Mouse (Mus musculus) layer of hippocampus, adult 9-11 months (tissue): ENCODE measurements around the gene Ppdpf.
"Not testable (repeated sequence)": the region's sequence is repeated elsewhere in the genome, so short reads cannot be mapped to it uniquely, and the experiment has no call there.

Experiments
- DNase-seq: peaks from one replicate; pipeline ENCODE4 v3.0.0; 2022

Gene Ppdpf

DNA sequence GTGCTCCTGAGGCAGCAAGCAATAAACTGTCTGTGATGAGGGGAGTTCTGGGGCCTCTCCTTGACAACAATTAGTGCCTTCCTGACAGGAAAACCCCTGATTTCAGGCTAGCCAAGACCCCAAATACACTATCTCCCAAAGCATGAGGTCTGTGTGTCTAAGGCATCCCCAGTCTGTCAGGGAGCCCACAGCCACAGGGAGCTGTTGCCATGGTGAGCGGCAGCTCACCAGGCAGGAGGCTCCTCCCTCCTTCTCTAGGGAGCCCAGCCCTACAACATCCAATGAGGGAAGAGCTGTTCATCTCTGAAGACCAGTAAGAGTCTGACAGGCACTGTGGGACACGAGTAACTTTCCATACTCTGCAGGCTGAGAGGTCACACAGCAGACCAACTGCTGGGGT, 27.3 kb upstream of the Ppdpf start:
- DNase-seq: peak; percentile 91

DNA sequence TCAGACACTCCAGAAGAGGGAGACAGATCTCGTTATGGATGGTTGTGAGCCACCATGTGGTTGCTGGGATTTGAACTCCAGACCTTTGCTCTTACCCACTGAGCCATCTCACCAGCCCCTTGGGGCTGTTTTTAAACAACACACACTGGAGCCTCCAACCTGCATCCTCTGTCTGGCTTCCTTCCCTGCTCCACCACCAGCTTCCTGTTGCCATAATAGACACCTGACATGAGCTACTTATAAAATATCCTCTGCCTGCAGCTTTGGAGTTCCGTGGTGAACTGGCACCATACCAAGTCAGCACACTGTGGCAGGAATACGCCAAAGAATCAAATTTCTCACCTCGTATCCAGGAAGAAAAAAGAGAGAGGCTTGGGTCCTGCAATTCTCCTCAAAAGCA, 26.2 kb upstream of the Ppdpf start:
- DNase-seq: no peak

DNA sequence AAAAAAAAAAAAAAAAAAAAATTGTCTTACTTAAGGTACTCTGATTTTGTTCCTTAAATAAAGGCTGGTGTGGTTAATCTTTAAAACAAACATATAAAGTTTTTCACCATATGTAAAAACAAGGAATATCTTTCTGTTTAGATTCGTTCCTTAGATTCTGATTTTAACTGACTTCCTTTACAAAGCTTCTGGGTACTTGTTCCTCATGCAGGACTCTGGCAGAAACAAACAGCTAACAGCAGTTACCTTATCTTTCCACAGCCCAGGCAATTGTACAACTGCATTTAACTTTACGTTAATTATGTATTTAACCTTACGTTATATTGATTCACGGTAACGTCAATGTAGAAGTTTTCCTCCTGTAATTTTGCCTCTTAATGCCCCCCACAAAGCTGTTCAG, 20.6 kb upstream of the Ppdpf start:
- DNase-seq: no peak

DNA sequence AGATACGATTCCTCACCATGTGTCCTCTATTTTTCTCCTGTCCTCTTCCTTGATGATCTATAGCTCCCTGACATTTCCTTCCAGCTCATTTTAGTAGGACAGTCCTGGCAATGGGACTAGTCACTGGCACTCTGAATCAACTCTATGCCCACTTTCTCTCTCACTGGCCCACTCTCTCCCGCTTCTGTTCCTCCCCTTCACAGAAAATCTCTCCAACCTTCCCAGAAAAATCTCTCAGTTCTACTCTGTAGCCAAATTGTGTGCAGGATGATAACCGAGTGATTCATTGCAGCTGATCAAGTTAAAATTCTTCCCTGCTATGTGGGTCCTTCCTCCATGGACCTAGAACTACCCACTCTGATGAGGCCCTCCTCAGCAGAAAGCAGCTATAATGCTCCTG, 12.4 kb upstream of the Ppdpf start:
- DNase-seq: no peak

DNA sequence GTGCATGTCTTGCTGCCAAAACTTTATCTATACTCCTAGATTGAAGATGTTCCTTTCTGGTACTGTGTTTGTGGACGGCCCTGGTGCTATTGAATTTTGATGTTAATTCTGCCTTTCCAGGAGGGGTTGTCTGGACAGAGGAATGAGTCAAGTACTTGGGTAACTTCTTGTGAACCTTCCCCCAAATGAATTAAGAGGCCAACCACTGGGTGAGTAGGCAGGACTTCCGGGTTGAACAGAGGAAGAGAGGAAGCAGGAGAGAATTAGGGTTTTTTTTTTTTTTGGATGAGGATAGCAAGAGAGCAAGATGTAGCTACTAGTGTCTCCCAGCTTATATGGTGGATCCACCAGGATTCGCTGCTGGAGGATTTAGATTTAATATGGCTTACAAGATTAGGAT, 9.0 kb upstream of the Ppdpf start:
- DNase-seq: no peak

DNA sequence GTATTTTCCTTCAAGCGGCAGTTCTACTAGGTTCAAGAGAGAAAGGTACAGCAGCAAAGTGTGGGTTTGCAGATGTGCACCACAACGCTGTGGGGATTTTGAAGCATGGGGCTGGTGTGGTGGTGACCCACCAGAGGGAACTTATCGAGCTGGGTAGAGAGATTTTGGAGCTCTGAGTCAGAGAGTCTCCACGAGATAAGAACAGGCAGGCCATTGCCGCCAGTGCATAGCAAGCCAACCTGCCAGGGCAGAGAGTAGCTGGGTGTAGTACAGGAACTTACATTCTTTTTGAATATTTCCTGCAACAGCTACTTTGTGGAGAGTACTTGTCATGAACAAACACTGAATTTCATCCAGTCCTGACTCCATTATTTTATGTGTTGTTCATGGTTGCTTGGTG, 8.6 kb upstream of the Ppdpf start:
- DNase-seq: no peak

DNA sequence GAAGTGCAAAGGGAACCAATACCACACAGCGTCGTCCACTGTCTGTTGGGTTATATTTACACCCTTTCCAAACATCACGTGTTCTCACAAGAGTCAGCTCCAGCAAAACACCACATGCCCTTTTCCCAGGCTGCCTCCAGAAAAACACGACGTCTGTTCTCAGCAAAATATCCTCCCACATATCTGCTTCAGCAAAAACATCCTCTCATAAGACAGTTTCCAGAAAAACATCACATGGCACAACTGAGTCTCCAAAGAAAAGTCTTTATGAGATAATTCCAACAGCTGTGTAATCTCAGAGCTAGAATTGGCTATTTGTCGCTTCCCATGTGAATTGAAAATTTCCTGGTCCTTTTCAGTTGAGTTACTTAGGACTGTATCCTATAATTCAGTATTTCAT, 6.1 kb upstream of the Ppdpf start:
- no peak for DNase-seq

DNA sequence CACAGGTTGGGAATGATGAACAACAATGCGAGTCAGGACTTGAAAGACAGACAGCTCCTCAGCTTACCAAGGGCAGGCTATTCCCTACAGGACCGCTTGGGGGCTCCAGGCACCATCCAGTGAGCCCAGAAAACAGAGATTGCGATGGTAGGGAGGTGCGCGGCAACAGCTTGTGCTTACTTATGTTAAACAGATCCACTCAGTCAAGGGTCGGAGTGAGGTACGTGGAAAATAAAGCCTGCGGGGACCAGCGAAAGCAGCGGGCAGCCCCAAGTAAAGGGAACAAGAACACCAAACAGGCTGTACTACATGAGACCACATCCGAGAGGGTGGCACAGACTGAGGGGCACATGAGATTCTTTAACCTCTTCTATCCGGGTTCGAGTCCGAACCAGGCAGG, 412 bp upstream of the Ppdpf start:
- DNase-seq: peak; percentile 87

DNA sequence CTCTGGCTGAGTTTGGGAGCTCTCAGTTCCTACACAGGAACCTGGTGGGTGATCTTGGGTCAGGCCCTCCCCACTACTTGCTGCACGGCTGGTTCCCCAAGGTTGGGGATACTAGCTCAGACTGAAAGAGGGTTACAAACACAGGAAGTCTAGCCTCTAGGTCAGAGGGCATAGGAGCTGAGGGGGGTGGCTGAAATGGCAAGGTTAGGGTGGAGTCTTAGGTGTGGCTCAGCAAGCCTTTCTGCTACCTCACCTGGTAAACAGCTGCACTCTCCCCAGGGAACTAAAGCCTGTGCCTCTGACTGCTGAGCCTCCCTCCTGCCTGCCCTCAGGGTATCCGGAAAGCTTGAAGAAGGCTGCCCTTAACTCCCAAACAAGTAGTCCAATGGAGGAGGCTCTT, 1.6 kb downstream of the Ppdpf start:
- no peak for DNase-seq

DNA sequence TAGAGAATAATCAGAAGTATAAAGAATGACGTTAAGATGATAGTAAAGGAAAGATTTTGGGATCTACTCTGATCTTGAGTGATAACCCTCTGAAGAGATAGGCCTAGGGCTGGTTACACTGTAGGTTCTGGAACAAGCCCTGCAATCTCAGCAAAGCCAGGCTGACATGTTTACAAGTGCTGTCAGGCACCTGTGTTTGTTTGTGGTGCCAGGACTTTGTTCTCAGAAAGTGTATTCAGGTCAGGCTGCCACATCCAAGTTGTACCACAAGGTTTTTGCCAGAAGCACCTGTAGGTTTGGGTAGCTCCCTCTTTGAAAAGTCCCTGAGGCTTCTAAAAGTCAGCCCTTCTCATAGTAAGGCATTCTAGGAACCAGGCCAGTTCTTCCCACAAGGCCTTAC, 2.3 kb downstream of the Ppdpf start:
- no peak for DNase-seq

DNA sequence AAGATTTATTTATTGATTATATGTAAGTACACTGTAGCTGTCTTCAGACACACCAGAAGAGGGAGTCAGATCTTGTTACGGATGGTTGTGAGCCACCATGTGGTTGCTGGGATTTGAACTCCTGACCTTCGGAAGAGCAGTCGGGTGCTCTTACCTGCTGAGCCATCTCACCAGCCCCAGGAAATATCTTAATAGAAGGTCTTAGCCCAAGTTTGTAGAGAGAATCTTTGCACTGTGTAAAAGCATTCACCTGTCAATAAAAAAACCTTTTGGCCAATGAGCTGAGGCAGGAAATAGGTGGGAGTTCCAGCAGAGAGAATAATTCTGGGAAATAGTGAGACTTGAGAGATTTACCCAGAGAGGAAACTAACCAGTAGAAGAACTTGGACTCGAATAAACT, 4.3 kb downstream of the Ppdpf start:
- not testable (repeated sequence) for DNase-seq

DNA sequence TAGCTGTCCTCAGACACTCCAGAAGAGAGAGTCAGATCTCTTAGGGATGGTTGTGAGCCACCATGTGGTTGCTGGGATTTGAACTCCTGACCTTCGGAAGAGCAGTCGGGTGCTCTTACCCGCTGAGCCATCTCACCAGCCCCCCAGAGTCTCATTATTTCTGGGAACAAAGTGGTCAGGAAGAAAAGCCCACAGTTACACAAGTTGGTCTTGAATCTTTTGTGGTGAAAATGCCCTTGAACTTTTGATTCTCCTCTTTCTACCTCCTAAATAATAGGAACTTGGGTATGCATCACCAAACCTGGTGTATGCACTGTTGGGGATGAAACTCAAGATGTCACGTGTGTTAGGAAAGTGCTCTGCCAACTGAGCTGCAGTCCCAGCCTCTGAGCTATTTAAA, 4.9 kb downstream of the Ppdpf start:
- DNase-seq: no peak

DNA sequence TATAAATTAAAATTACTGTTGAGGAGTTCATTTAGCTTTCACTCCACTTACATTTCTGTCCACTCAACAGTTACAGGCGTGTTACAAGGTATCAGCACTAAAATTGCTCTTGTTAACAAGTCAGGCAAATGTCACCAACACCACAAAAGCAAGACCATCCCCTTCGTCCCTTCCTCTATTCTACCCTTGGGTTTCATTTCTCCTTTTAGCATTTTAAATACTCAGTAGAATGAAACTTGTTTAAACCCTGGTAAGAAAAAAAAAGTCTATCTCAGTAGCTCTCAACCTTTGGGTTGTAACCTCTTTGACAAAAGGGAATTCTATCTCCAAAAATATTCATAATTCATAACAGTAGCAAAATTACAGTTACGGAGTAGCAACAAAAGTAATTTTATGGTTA, 6.0 kb downstream of the Ppdpf start:
- no peak for DNase-seq

DNA sequence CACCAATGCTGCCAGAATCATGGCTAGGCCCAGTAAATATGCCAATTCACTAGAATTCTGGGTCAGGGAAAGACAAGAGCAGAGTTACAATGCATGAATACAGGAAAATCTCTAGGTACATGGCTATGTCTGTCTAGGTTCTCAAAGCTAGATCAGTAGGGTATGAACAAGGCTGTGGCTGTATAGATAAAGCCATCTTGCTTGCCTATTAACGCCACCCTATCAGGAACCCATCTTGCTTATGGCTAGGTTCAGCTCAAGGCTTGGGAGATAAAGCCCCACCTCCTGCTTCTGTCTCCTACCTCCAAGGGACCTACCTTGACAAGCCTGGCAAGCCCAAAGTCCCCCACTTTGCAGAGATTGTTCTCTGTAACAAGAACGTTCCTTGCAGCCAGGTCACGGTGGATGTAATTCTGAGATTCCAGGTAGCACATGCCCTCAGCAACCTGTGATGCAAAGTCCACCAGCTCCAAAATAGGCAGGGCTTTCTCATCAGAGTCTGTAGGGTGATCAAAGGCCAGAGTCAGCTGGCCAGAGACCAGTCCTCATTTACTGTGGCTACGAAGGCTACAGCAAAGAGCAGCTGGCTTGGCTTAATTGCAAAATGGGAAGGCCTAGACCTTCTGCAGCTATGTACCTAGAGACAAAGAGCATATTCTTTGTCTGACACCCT, 9.7 kb downstream of the Ppdpf start:
- DNase-seq: no peak

DNA sequence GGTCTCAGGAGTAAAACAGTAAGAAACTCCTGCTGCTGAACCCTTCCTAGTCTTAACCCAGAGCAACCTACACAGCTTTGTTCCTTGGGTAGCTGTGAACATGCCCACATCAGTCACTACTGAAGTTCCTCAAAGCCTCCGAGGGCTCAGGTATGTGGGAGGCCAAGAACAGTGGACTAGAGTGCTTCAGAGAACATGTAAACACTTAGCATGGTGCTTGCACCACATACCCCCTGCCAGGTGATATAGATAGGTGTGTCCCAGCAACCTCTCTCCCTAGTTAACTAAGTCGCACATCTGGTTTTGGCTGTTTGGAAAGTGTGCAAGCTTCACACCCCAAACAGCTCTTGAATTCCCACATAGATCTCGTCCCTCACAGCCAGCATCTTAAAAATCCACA, 14.6 kb downstream of the Ppdpf start:
- DNase-seq: no peak

DNA sequence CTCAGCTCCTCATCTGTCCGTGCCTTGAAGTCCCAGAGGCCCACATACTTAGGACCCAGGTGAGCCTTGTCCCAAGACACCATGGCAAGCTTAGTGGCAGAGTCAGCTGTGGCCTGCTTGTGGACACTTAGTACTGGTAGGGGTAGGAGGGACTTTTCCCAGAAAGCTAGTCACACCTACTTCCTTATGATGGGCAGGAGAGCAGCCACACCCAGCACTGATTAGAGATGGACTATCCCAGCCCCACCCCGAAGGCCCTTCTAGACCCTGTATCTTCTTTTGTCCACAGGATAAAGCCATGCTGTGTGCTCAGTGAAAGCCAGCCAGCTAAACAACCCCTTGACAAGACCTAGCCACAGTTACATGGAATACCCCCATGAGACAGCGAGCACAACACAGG, 15.4 kb downstream of the Ppdpf start, which contains the start of gene Ptk6:
Gene Ptk6, minus strand, starts transcription at position 368 of the 400 bp plus-strand sequence.
- DNase-seq: no peak

DNA sequence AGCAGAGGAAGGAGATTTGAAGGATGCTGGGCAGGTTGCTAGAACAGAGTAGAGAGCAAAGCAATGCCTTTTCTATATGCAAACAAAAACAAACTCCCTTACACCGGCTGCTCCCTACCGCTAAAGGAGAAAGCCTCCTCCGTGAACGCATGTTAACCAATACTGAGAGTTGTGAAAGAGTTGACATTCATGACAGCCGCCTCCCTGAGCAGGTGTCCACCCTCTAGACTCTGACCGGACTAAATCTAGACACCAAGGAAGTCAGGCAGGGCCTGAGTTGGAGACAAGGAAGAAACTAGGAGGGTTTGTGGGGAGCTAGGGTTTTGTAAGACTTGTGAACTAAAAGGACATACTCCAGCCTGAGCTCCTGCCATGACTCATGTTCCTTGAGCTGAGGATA, 15.8 kb downstream of the Ppdpf start:
- DNase-seq: no peak

DNA sequence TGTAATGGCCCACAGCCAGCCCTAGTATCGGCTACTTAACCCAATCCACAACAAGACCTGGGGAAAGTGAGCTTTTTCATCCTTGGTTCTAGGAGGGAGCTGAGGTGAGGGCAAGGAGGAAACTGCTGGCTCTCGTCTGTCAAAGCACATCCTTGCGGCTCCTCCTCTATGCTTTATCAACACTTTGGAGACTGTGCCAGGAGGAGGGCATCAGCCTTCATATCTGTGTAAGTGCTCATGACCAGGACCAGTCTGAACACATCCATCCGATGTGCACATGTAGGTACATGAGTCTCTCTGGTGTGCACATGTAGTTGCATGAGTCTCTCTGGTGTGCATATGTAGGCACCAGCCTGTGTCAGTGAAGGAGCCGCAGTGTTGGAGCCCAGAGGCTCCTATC, 18.6 kb downstream of the Ppdpf start:
- no peak for DNase-seq

DNA sequence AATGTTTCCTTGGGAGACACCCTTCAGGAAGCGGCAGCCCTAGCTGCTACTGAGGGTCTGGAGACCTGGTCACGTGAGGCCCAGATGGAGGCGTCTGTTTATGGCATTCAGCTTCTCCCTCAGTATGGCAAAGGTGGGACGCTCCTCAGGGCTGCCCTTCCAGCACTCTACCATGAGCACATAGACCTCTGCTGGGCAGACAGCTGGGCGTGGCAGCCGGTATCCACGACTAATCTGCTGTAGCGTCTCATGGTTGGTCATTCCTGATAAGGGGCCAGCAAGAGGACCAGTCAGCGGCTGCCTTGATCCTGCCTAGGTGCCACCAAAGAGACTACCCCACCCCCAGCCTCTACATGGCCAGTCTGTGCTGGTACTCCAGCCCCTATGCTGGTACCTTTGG, 19.1 kb downstream of the Ppdpf start:
- no peak for DNase-seq

DNA sequence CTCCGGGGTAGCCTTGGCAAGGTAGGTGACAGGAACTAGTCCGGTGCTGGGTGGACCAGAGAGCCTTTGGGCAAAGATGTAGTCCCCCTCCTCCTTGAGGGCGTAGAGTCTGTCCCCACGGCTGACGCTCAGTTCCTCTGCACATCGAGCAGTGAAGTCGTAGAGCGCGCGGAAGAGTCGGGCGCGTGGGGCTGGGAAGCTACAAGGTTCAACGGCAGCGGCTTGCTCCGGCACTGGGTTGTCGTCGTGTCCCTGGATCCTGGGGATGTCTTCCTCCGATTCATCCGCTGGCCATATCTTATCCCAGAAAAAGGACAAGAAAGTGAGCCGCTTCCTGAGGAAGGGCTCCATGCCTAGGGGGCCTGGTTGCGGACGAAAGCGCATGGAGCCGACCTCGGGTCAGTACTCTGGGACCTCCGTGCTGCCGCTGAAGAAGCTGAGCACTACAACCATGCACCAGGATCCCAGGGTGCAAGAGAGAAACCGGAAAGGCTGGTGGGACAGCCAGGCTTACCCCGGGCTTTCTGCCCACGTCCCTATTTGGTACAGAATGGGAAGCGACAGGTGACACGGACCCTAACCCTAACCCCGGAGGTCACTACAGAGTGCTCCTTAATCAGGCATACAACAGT, 25.5 kb downstream of the Ppdpf start:
- DNase-seq: no peak

DNA sequence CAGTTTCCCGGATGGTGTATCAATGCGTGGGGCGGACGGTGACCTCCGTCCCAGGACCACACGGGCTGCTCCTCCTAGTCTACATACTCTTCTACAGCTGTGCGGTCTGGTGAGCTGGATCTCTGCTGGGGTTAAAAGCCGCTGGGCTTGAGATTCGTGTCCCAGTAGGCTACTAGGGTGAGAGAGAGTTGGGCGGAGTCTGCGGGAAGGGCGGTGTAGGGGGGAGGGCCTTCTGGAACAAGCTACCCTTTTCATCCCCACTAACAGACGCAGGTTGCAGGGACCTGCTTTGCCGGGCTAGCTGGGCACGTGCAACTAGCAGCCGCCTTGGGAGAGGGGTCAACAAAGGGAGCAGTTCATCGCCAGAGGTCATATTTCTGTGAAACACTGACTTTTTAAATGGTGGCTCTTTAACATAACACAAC, 26.0 kb downstream of the Ppdpf start, which contains the start of gene Srms:
Gene Srms, minus strand, starts transcription at position 165 of the 425 bp plus-strand sequence.
- no peak for DNase-seq

DNA sequence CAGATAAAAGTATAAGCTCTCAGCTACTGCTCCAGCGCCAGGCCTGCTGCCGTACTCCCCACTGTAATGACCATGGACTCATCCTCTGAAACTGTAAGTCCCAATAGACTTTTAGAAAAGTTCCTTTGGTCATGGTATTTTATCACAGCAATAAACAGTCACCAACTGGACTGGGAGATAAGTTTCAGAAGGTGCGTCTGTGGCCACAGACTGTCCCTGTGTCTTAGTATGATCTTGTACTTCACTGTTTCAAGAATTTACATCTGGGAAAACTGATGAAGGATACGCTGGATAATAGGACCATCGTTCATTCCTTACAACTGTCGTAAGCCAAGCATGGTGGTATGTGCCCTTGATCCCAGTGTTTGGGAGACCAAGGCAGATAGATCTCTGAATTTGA, 29.0 kb downstream of the Ppdpf start:
- no peak for DNase-seq

DNA sequence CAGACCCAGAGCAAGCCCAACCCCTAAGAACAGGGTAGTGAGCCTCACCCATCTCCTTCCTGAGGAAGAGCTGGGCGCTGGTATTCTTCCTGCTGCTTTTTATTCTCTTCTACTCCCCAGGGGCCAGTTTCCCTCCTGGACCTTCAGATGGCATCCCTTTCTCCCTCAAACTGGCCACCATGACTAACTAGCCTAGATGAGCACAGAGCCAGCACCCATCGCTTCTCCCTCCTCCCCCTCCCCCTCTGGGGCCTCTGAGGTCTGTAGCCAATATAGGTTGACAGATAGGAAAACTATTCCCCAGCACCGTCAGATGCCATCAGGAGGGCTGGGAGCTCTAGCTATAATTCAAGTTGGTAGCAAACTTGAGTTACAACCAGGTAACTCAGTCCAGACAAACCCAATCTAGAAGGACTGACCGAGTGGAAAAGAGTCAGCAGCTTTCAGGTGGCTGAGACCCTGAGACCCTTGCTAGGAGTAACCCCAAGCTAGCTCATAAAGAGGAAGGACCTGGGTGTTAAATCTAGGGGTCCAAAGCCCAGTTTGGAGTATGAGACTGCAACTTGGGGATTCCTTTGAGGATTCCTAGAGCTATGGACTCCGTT, 31.9 kb downstream of the Ppdpf start:
- no peak for DNase-seq

DNA sequence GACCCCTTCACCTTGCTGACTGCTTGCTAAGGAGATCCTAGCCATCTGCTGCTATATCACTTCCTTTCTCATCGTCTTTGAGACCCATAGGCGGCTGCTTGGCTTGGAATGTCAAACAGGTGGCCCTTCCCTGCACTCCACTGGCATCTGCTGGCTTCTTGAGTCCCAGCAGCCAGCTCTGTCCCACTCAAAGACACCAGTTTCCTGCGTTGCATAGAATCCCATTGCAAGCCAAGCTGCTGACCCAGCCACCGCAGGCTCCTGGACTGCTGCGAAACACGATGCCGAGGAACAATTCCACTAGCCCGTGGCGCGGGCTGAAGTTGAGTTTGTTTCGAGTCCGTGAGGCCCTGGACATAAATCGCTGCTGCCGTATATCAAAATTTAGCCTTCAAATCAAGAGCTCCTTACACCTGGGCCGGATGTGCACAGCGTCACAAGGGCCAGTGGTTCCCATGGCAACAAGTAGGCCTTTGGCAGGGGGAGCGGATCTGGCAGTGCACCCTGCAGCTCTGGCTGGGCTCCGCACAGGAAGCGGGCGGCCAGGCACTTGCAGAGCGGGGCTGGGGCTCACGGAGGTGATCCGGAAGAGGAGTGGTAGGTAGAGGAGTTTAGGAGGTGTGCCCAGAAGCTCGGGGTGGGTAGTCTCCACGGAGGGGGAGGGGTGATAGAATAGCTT, 32.6 kb downstream of the Ppdpf start, which contains the start of gene Fndc11:
Gene Fndc11, plus strand, starts transcription at position 476 of the 679 bp plus-strand sequence.
- peak; percentile 45 for DNase-seq
